Mouse (Mus musculus) heart, postnatal 0 days (tissue): ENCODE measurements around the gene Nfia.

Experiments used
- CTCF ChIP-seq: IDR thresholded peaks from 2 replicates; pipeline ENCODE4 v1.5.1; 2016; ENCODE audit warnings: antibody characterized with exemption, control low read depth, low read depth
- EP300 ChIP-seq: IDR thresholded peaks from 2 replicates; pipeline ENCODE4 v1.6.1; 2016; ENCODE audit warnings: antibody characterized with exemption, low read depth

GRCm38 (mm10) chr4:97767516-97767915 lies 5.0 kb upstream of the Nfia start:
- TF ChIP-seq CTCF (no peak), EP300 (no peak)
